Mouse (Mus musculus) myocyte (in vitro differentiated cells): Measurements from ENCODE around the gene Npm3. TPM values are rescaled to one million over a fixed set of nuclear protein-coding genes. Genes with fewer than 3 reads are reported as not detected.
A peak's percentile ranks its signal among the peaks of the same experiment; 100 is the strongest.

ENCODE experiments used
- H3K27me3 ChIP-seq: one replicate; pipeline ENCODE4 v1.6.1; 2011; ENCODE audit not compliant: control insufficient read depth, insufficient read depth, insufficient read length
- H3K36me3 ChIP-seq: one replicate; pipeline ENCODE4 v1.6.1; 2011; ENCODE audit not compliant: control insufficient read depth, insufficient read depth
- H3K4me2 ChIP-seq: one replicate; pipeline ENCODE4 v1.6.1; 2011; ENCODE audit warnings: low read depth, control low read depth
- H3K4me3 ChIP-seq: one replicate; pipeline ENCODE4 v1.5.1; 2011; ENCODE audit warnings: mild to moderate bottlenecking, control low read depth, moderate library complexity
- H3K79me2 ChIP-seq: one replicate; pipeline ENCODE4 v1.6.1; 2011; ENCODE audit not compliant: control insufficient read depth, insufficient read depth
- H3ac ChIP-seq: one replicate; pipeline ENCODE4 v1.6.1; 2011; ENCODE audit not compliant: control insufficient read depth, insufficient read length
- CEBPB ChIP-seq: IDR thresholded peaks from 2 replicates; pipeline ENCODE4 v1.6.1; 2011; ENCODE audit warnings: mild to moderate bottlenecking, moderate library complexity; ENCODE audit not compliant: poor library complexity, insufficient read depth, severe bottlenecking
- E2F4 ChIP-seq: IDR thresholded peaks from one replicate; pipeline ENCODE4 v1.6.1; 2011; ENCODE audit warnings: mild to moderate bottlenecking, control low read depth, moderate library complexity; ENCODE audit not compliant: insufficient read depth
- MAX ChIP-seq: IDR thresholded peaks from one replicate; pipeline ENCODE4 v1.6.1; 2011; ENCODE audit warnings: low read depth, mild to moderate bottlenecking, control low read depth
- MYOD1 ChIP-seq, 3 experiments: IDR thresholded peaks; one replicate each; pipeline ENCODE4 v1.6.1; 2011; ENCODE audit warnings: control low read depth in 2 of 3, low read depth in 2 of 3, mild to moderate bottlenecking in 2 of 3, moderate library complexity in 1 of 3; ENCODE audit not compliant: insufficient read length in 2 of 3, control insufficient read depth in 1 of 3
- MYOG ChIP-seq, 3 experiments: IDR thresholded peaks; one replicate each; pipeline ENCODE4 v1.6.1; 2011; ENCODE audit warnings: control low read depth in 2 of 3, low read depth in 2 of 3, mild to moderate bottlenecking in 2 of 3; ENCODE audit not compliant: insufficient read length in 2 of 3, control insufficient read depth in 1 of 3, insufficient read depth in 1 of 3
- POLR2A ChIP-seq: IDR thresholded peaks from one replicate; pipeline ENCODE4 v1.6.1; 2011; ENCODE audit warnings: low read depth, mild to moderate bottlenecking, control low read depth, moderate library complexity; ENCODE audit not compliant: insufficient read length
- POLR2AphosphoS2 ChIP-seq: IDR thresholded peaks from one replicate; pipeline ENCODE4 v1.6.1; 2011; ENCODE audit warnings: low read depth, control low read depth; ENCODE audit not compliant: insufficient read length
- REST ChIP-seq: IDR thresholded peaks from one replicate; pipeline ENCODE4 v1.6.1; 2011; ENCODE audit warnings: mild to moderate bottlenecking, control low read depth, moderate library complexity; ENCODE audit not compliant: insufficient read depth, insufficient read length
- SRF ChIP-seq: IDR thresholded peaks from one replicate; pipeline ENCODE4 v1.6.1; 2011; ENCODE audit warnings: low read depth; ENCODE audit not compliant: control insufficient read depth, insufficient read length
- TCF12 ChIP-seq: IDR thresholded peaks from one replicate; pipeline ENCODE4 v1.6.1; 2011; ENCODE audit warnings: mild to moderate bottlenecking, control low read depth; ENCODE audit not compliant: poor library complexity, insufficient read depth, severe bottlenecking
- TCF3 ChIP-seq: IDR thresholded peaks from one replicate; pipeline ENCODE4 v1.6.1; 2011; ENCODE audit warnings: low read depth, control low read depth; ENCODE audit not compliant: insufficient read length
- USF1 ChIP-seq: IDR thresholded peaks from one replicate; pipeline ENCODE4 v1.6.1; 2011; ENCODE audit warnings: low read depth, mild to moderate bottlenecking, control low read depth, moderate library complexity
- polyA plus RNA-seq: library from polyadenylated mRNA; unstranded; fragments of >200 nt; fragmentation: generic; extraction: Trizol; gene quantifications from one replicate; pipeline ENCODE4 v1.2.1, GENCODE M21; 2012; ENCODE audit warnings: missing spikeins

Gene Npm3
- polyA plus RNA-seq, 1 experiment: 97.2 TPM

DNA sequence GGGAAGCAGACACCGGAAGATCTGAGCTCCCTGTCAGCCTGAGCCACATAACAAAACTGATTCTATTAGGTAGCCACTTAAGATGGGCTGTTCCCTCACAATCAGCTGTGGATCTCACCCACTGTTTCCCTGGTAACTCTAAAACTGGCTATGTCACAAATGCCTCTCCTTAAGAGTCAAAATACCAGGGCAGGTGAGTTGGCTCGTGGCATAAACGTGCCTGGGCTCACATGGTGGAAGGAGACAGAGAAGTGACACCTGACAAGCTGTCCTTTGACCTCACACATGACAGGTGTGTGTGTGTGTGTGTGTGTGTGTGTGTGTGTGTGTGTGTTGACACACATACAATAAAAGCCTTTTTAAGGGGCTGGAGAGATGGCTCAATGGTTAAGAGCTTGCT is 38.1 kb upstream of the Npm3 start:
- TF ChIP-seq REST (no peak), MYOG (IDR thresholded peaks at IDR 0.05; ENCODE audit: control insufficient read depth in 1 of 3, insufficient read depth in 1 of 3, insufficient read length in 2 of 3, low read depth in 2 of 3) (no peak), MYOD1 (IDR thresholded peaks at IDR 0.05; ENCODE audit: control insufficient read depth in 1 of 3, insufficient read length in 2 of 3, low read depth in 2 of 3) (no peak), CEBPB (no peak), TCF3 (no peak), POLR2AphosphoS2 (no peak), E2F4 (no peak), MAX (no peak), POLR2A (no peak), TCF12 (no peak), SRF (no peak), USF1 (no peak)
- H3ac ChIP-seq: no peak overlapping the region
- H3K4me3 ChIP-seq: no peak overlapping the region
- peaks cover 5% of the 10 kb centered on the region for H3K79me2 ChIP-seq
- H3K27me3 ChIP-seq: no peaks in the 10 kb centered on the region
- H3K4me2 ChIP-seq: no peak overlapping the region
- H3K36me3 ChIP-seq: no peaks in the 10 kb centered on the region

DNA sequence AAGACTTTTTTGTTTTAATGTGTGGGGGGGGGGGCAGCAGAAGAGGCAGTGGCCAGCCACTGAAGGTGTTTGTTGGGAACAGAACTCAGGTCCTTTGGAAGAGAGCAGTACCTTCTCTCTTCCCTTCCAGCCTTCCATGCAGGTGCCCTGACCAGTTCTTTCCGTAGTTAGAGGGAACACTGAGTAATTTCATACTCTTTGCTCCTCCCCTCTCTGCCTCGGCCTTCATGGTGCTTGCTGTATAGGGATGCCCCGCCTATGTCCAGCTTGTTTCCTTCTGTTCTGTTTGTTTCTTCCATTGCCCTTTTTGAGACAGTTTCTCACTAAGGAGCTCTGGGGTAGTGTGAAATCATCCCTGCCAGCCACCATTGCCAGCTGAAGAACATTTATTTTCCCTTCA is 36.1 kb upstream of the Npm3 start:
- H3K4me3 ChIP-seq: no peak overlapping the region
- no peaks in the 10 kb centered on the region for H3K27me3 ChIP-seq
- no peak overlapping the region for H3ac ChIP-seq
- H3K79me2 ChIP-seq: peaks cover 25% of the 10 kb centered on the region
- no peak overlapping the region for H3K4me2 ChIP-seq
- TF ChIP-seq TCF3: no peak
- no peak for TF ChIP-seq MYOD1 (IDR thresholded peaks at IDR 0.05; ENCODE audit: control insufficient read depth in 1 of 3, insufficient read length in 2 of 3, low read depth in 2 of 3)
- no peak for TF ChIP-seq TCF12
- TF ChIP-seq MYOG (IDR thresholded peaks at IDR 0.05; ENCODE audit: control insufficient read depth in 1 of 3, insufficient read depth in 1 of 3, insufficient read length in 2 of 3, low read depth in 2 of 3): no peak
- no peak for TF ChIP-seq E2F4
- TF ChIP-seq USF1: no peak
- no peak for TF ChIP-seq POLR2AphosphoS2
- TF ChIP-seq MAX: no peak
- no peak for TF ChIP-seq POLR2A
- no peak for TF ChIP-seq REST
- no peak for TF ChIP-seq CEBPB
- peaks cover 8% of the 10 kb centered on the region for H3K36me3 ChIP-seq

DNA sequence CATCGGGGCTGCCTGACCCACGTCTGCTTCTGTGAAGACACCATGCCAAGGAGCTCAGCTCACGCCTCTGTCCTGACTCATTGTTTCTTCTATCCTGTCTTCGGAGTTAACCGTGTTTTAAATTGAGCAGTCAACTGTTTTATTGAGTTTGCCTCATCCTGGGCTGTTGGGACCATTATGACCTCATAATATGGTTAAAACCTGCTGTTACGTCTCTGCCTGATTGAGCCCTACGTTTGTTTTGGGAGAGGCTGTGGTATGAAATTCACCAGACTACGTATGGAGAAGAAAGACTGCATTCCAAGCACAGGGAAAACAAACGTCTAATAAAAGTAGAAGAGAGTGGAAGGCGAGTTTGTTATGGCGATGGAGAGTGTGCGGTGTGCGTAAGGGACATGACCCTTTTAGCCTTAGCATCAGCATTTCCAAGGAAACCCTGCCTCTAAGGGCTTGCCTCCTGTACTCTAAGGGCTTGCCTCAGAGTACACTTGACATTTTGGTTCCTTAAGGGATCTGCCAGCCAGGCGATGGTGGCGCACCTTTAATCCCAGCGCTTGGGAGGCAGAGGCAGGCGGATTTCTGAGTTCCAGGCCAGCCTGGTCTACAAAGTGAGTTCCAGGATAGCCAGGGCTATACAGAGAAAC is 34.7 kb upstream of the Npm3 start:
- H3K4me3 ChIP-seq: peak overlapping the region; percentile 85
- no peak for TF ChIP-seq TCF12
- no peak for TF ChIP-seq MAX
- TF ChIP-seq POLR2A: peak; percentile 66
- TF ChIP-seq CEBPB: no peak
- no peak for TF ChIP-seq MYOD1 (IDR thresholded peaks at IDR 0.05; ENCODE audit: control insufficient read depth in 1 of 3, insufficient read length in 2 of 3, low read depth in 2 of 3)
- no peak for TF ChIP-seq POLR2AphosphoS2
- no peak for TF ChIP-seq USF1
- no peak for TF ChIP-seq SRF
- no peak for TF ChIP-seq E2F4

DNA sequence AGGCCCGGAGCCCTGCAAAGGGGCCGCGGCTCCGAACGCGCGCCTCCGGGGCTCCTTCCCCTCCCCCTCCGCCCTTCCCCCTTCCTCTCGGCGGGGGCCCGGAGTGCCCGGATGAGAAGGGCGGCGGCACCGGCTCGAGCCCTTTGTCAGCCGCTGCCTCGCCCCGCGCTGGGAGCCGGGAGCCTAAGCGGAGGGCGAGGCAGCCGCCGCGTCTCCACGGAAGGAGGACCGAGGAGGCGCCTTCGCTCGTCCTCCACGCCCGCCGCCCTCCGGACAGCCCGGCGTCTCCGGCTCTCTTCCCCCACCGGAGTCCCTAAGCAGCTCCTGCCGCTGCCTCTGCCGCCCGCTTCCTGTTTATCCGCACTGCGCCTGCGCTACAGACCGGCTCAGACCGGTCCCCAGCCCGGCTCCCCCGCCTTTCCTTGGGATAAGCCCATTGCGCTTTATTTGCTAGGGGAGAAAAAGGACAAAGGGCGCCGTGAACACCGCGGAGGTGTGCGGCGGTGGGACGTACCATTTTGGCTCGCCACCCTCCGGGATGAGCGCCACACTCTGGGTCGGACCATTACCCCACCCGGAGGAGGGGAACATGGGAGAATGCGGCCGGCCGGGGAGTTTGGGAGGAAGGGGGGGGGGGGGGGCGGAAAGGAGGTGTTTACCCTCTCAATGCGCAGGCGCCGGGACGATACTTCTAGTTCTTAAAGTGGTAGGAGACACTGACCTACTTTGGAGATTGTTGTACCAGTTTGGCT is 34.0 kb upstream of the Npm3 start, which contains the start of gene Mgea5:
Gene Mgea5 (minus strand): TSS at position 657 of the 752 bp plus-strand sequence.
- Histone ChIP-seq H3K27me3 (no peaks in the 10 kb centered on the region), H3K36me3 (peaks cover 12% of the 10 kb centered on the region), H3ac (peak within 1 kb of the TSS; percentile 60), H3K4me2 (peak within 1 kb of the TSS; percentile 88), H3K79me2 (peaks cover 46% of the 10 kb centered on the region), H3K4me3 (peak within 1 kb of the TSS; percentile 85)
- peak; percentile 58 for TF ChIP-seq POLR2AphosphoS2
- peak; percentile 85 for TF ChIP-seq POLR2A
- peak; percentile 26 for TF ChIP-seq E2F4
- no peak for TF ChIP-seq REST

More for the DNA sequence above, 34.7 kb upstream of the Npm3 start:
- peaks cover 8% of the 10 kb centered on the region for H3K36me3 ChIP-seq
- H3ac ChIP-seq: no peak overlapping the region
- H3K79me2 ChIP-seq: peaks cover 39% of the 10 kb centered on the region
- H3K27me3 ChIP-seq: no peaks in the 10 kb centered on the region
- peak overlapping the region; percentile 82 for H3K4me2 ChIP-seq
